8 mouse cellular contexts compared by ENCODE assay signal in the genomic region with DNA sequence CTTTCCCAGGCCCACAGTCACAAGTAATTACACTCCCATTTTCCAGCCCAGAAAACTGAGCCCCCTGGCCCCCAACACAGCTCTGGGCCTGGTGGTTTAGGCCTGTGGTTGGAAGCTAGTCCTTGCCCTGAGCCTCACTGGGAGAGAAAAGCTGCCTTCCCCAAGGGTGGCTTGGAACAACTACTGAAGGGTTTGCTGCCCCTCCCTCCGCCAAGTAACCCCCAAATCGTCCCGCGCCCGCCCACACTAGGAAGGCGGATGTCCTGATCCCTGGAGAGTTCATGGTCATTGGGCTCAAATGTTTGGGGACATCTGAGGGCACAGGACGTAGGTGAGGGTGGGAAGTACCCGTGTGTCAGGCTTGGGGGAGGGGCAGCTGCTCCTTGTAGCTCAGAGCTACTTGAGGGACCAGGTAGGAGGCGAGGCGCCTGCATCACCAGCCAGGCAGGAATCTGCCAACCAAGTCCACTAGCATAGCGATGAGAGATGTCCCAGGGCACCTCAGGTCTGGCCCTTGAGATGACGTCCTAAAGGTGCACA. TPM values are rescaled to one million over a fixed set of nuclear protein-coding genes. Genes with fewer than 3 reads are reported as not detected.
DNase-seq lines count a peak whose midpoint lies in the region; ATAC-seq and TF ChIP-seq lines count a peak whose summit lies in the region.

No protein-coding gene starts in this region.

- H3K36me3 ChIP-seq in MEL (ENCODE audit: control insufficient read depth in 1 of 2, insufficient read depth in 2 of 2, low read length in 2 of 2): peaks cover 0 to 21% of the 10 kb centered on the region in 2 experiments; a peak in 2 of 4 replicates
- peaks cover 44% of the 10 kb centered on the region for H3K36me3 ChIP-seq in forebrain, embryonic 13.5 days (ENCODE audit: poor library complexity, severe bottlenecking)
- peaks cover 21% of the 10 kb centered on the region for H3K36me3 ChIP-seq in intestine, embryonic 16.5 days (ENCODE audit: control insufficient read depth, insufficient read depth, low read length)
- H3K36me3 ChIP-seq in neural tube, embryonic 15.5 days: peaks cover 37% of the 10 kb centered on the region

- no peaks in the 10 kb centered on the region for H3K27me3 ChIP-seq in MEL (ENCODE audit: control insufficient read depth in 1 of 2, insufficient read depth in 2 of 2, low read length in 2 of 2)
- H3K27me3 ChIP-seq in forebrain, embryonic 13.5 days: no peaks in the 10 kb centered on the region
- H3K27me3 ChIP-seq in intestine, embryonic 16.5 days (replicated peaks; ENCODE audit: control insufficient read depth, insufficient read depth, low read length): no peaks in the 10 kb centered on the region
- no peaks in the 10 kb centered on the region for H3K27me3 ChIP-seq in neural tube, embryonic 15.5 days (replicated peaks)

- peak overlapping the region; percentile 51 to 61 for H3K4me3 ChIP-seq in MEL (ENCODE audit: control insufficient read depth in 1 of 2, insufficient read depth in 1 of 2, low read depth in 2 of 2, low read length in 2 of 2)
- H3K4me3 ChIP-seq in forebrain, embryonic 13.5 days: peak overlapping the region; percentile 43
- peak overlapping the region; percentile 50 for H3K4me3 ChIP-seq in intestine, embryonic 16.5 days (ENCODE audit: low read length)
- peak overlapping the region; percentile 60 for H3K4me3 ChIP-seq in lung, adult 2 months (replicated peaks; ENCODE audit: extremely low read depth, low read depth, low read length)
- H3K4me3 ChIP-seq in neural tube, embryonic 15.5 days (replicated peaks): peak overlapping the region; percentile 44

- peak overlapping the region; percentile 74 for H3K9ac ChIP-seq in MEL (ENCODE audit: control insufficient read depth, low read depth, low read length, poor library complexity, severe bottlenecking)
- H3K9ac ChIP-seq in forebrain, embryonic 13.5 days: peak overlapping the region; percentile 62
- H3K9ac ChIP-seq in intestine, embryonic 16.5 days (ENCODE audit: low read depth, low read length): peak overlapping the region; percentile 52
- peak overlapping the region; percentile 52 for H3K9ac ChIP-seq in neural tube, embryonic 15.5 days (replicated peaks)

- peak in 1 of 2 experiments; percentile 42; a peak in 1 of 4 replicates for TF ChIP-seq POLR2A in MEL (IDR thresholded peaks at IDR 0.05; ENCODE audit: control insufficient read depth in 1 of 2, insufficient read depth in 1 of 2, low read depth in 1 of 2, low read length in 2 of 2, poor library complexity in 1 of 2)
- TF ChIP-seq POLR2A in lung, adult 2 months (IDR thresholded peaks at IDR 0.05; ENCODE audit: borderline replicate concordance, extremely low read depth, low read depth, low read length): no peak

- H3K79me2 ChIP-seq in MEL (ENCODE audit: control insufficient read depth, insufficient read depth, low read length, poor library complexity): no peaks in the 10 kb centered on the region; the same call in 1 of the 2 replicates

- no peak; a peak in 1 of 4 replicates for TF ChIP-seq EP300 in MEL (IDR thresholded peaks at IDR 0.05; ENCODE audit: low read depth in 1 of 2, low read length in 2 of 2)

- TF ChIP-seq CTCF in MEL (IDR thresholded peaks at IDR 0.05 in 2 of 3, conservative IDR thresholded peaks at IDR 0.05 in 1 of 3; ENCODE audit: control insufficient read depth in 1 of 3, insufficient read depth in 1 of 3, low read depth in 2 of 3, low read length in 3 of 3, poor library complexity in 1 of 3, severe bottlenecking in 1 of 3): no peak
- TF ChIP-seq CTCF in lung, adult 2 months (IDR thresholded peaks at IDR 0.05; ENCODE audit: insufficient read depth, low read length): no peak

- peak overlapping the region; percentile 68 for H3K4me2 ChIP-seq in forebrain, embryonic 13.5 days
- H3K4me2 ChIP-seq in intestine, embryonic 16.5 days (ENCODE audit: low read depth, low read length): peak overlapping the region; percentile 84
- H3K4me2 ChIP-seq in neural tube, embryonic 15.5 days: peak overlapping the region; percentile 78

- peak overlapping the region; percentile 93 for H3K27ac ChIP-seq in MEL (ENCODE audit: control insufficient read depth, low read depth, low read length)
- H3K27ac ChIP-seq in forebrain, embryonic 13.5 days: peak overlapping the region; percentile 89
- peak overlapping the region; percentile 98 for H3K27ac ChIP-seq in intestine, embryonic 16.5 days (ENCODE audit: low read length)
- peak overlapping the region; percentile 89 for H3K27ac ChIP-seq in neural tube, embryonic 15.5 days (replicated peaks)

- no peak for TF ChIP-seq RAD21 in MEL (IDR thresholded peaks at IDR 0.05; ENCODE audit: low read depth, low read length)

- H3K9me3 ChIP-seq in MEL (replicated peaks; ENCODE audit: insufficient read depth, low read length): no peaks in the 10 kb centered on the region
- no peaks in the 10 kb centered on the region for H3K9me3 ChIP-seq in forebrain, embryonic 13.5 days (replicated peaks)
- H3K9me3 ChIP-seq in intestine, embryonic 16.5 days (ENCODE audit: control insufficient read depth, low read length): no peaks in the 10 kb centered on the region
- H3K9me3 ChIP-seq in neural tube, embryonic 15.5 days (replicated peaks): no peaks in the 10 kb centered on the region

- 5% methylated on average over 12 of the region's 12 CpGs for WGBS in forebrain, embryonic 13.5 days
- 10% methylated on average over 12 of the region's 12 CpGs for WGBS in intestine, embryonic 16.5 days
- 4% methylated on average over 12 of the region's 12 CpGs for WGBS in lung, adult 2 months
- 9% methylated on average over 12 of the region's 12 CpGs for WGBS in neural tube, embryonic 15.5 days

- intact Hi-C loops in gastrocnemius, postnatal 14 days (cut with DNase I; ENCODE audit: low total_unique reads): no loop called here

- peak; percentile 46 for DNase-seq in gastrocnemius, postnatal 14 days
- no peak for DNase-seq in gastrocnemius, postnatal 10 days
- DNase-seq in MEL (ENCODE audit: low read depth, low spot score): no peak
- DNase-seq in lung, adult 2 months: no peak
- DNase-seq in left cerebral cortex, adult 11 months (ENCODE audit: low spot score): no peak

- ATAC-seq in forebrain, embryonic 13.5 days: peak; percentile 6; the same call in 1 of the 2 replicates
- peak; percentile 2; the same call in 1 of the 2 replicates for ATAC-seq in intestine, embryonic 16.5 days
- peak; percentile 36; the same call in 1 of the 2 replicates for ATAC-seq in neural tube, embryonic 15.5 days (ENCODE audit: low FRiP score)

- peaks cover 6 to 34% of the 10 kb centered on the region in 2 experiments; a peak in 3 of 4 replicates for H3K4me1 ChIP-seq in MEL (ENCODE audit: control insufficient read depth in 1 of 2, insufficient read depth in 2 of 2, low read length in 2 of 2)
- H3K4me1 ChIP-seq in forebrain, embryonic 13.5 days: peaks cover 76% of the 10 kb centered on the region
- H3K4me1 ChIP-seq in intestine, embryonic 16.5 days (ENCODE audit: control insufficient read depth, insufficient read depth, low read length): peaks cover 87% of the 10 kb centered on the region
- peaks cover 44% of the 10 kb centered on the region for H3K4me1 ChIP-seq in lung, adult 2 months (ENCODE audit: control insufficient read depth, insufficient read depth, low read length)
- H3K4me1 ChIP-seq in neural tube, embryonic 15.5 days: peaks cover 79% of the 10 kb centered on the region

RNA-seq across cellular contexts. Expression of a gene that starts 6.7 kb away (rescaled TPM):
- 10 to 100 TPM; 41.4 to 41.5 TPM for total RNA-seq in gastrocnemius, postnatal 14 days (2021)
- total RNA-seq in gastrocnemius, postnatal 10 days (2021): 10 to 100 TPM; 84.3 to 88.4 TPM
- 21.2 and 27.2 TPM in 2 replicates for total RNA-seq in MEL (2012; rRNA removed)
- polyA plus RNA-seq in MEL (2012; ENCODE audit: insufficient read depth in 1 of 2, insufficient read length in 2 of 2, low read depth in 1 of 2, low replicate concordance in 2 of 2, missing spikeins in 1 of 2): 10 to 100 TPM in 1 of 2 experiments, not detected in 1; 56.6 TPM
- polyA plus RNA-seq in forebrain, embryonic 13.5 days (2015; fragmentation: Nextera tagmentation; extraction: Ambion mirVana): 274 and 308 TPM in 2 replicates
- 53.2 and 62.6 TPM in 2 replicates for polyA plus RNA-seq in intestine, embryonic 16.5 days (2015; fragmentation: Nextera tagmentation; extraction: Ambion mirVana)
- polyA plus RNA-seq in lung, adult 2 months (2012; rRNA removed): 162 and 200 TPM in 2 replicates
- 284 and 345 TPM in 2 replicates for polyA plus RNA-seq in neural tube, embryonic 15.5 days (2015; fragmentation: Nextera tagmentation; extraction: Ambion mirVana)

RNA-seq across cellular contexts. Expression of a gene that starts 11.0 kb away (rescaled TPM):
- 10 to 100 TPM; 40.3 to 43.6 TPM for total RNA-seq in gastrocnemius, postnatal 14 days (2021)
- 10 to 100 TPM; 34.3 to 62.7 TPM for total RNA-seq in gastrocnemius, postnatal 10 days (2021)
- total RNA-seq in MEL (2012; rRNA removed): 8.1 and 8.3 TPM in 2 replicates
- 10 to 100 TPM in 1 of 2 experiments, not detected in 1; 26.7 TPM for polyA plus RNA-seq in MEL (2012; ENCODE audit: insufficient read depth in 1 of 2, insufficient read length in 2 of 2, low read depth in 1 of 2, low replicate concordance in 2 of 2, missing spikeins in 1 of 2)
- polyA plus RNA-seq in forebrain, embryonic 13.5 days (2015; fragmentation: Nextera tagmentation; extraction: Ambion mirVana): 35.1 and 37.9 TPM in 2 replicates
- polyA plus RNA-seq in intestine, embryonic 16.5 days (2015; fragmentation: Nextera tagmentation; extraction: Ambion mirVana): 8.8 and 10.3 TPM in 2 replicates
- polyA plus RNA-seq in lung, adult 2 months (2012; rRNA removed): 110 and 150 TPM in 2 replicates
- polyA plus RNA-seq in neural tube, embryonic 15.5 days (2015; fragmentation: Nextera tagmentation; extraction: Ambion mirVana): 19.4 and 20.5 TPM in 2 replicates

RNA-seq across cellular contexts. Expression of a gene that starts 13.7 kb away (rescaled TPM):
- 1 to 10 TPM; 3.3 to 4.2 TPM for total RNA-seq in gastrocnemius, postnatal 14 days (2021)
- total RNA-seq in gastrocnemius, postnatal 10 days (2021): 1 to 10 TPM; 3.9 to 5.5 TPM
- total RNA-seq in MEL (2012; rRNA removed): 16.9 and 17.7 TPM in 2 replicates
- 10 to 100 TPM in 1 of 2 experiments, not detected in 1; 11.4 TPM for polyA plus RNA-seq in MEL (2012; ENCODE audit: insufficient read depth in 1 of 2, insufficient read length in 2 of 2, low read depth in 1 of 2, low replicate concordance in 2 of 2, missing spikeins in 1 of 2)
- polyA plus RNA-seq in forebrain, embryonic 13.5 days (2015; fragmentation: Nextera tagmentation; extraction: Ambion mirVana): 12.2 and 12.6 TPM in 2 replicates
- 23.6 TPM in 2 replicates for polyA plus RNA-seq in intestine, embryonic 16.5 days (2015; fragmentation: Nextera tagmentation; extraction: Ambion mirVana)
- polyA plus RNA-seq in lung, adult 2 months (2012; rRNA removed): 11.2 and 14.0 TPM in 2 replicates
- 13.5 and 14.3 TPM in 2 replicates for polyA plus RNA-seq in neural tube, embryonic 15.5 days (2015; fragmentation: Nextera tagmentation; extraction: Ambion mirVana)

RNA-seq across cellular contexts. Expression of a gene that starts 18.5 kb away (rescaled TPM):
- 1 to 10 TPM; 1.6 TPM for total RNA-seq in gastrocnemius, postnatal 14 days (2021)
- 1 to 10 TPM; 2.3 to 3.2 TPM for total RNA-seq in gastrocnemius, postnatal 10 days (2021)
- total RNA-seq in MEL (2012; rRNA removed): 4.8 and 6.8 TPM in 2 replicates
- polyA plus RNA-seq in MEL (2012; ENCODE audit: insufficient read depth in 1 of 2, insufficient read length in 2 of 2, low read depth in 1 of 2, low replicate concordance in 2 of 2, missing spikeins in 1 of 2): 10 to 100 TPM in 1 of 2 experiments, not detected in 1; 19.3 TPM
- 21.2 and 26.8 TPM in 2 replicates for polyA plus RNA-seq in forebrain, embryonic 13.5 days (2015; fragmentation: Nextera tagmentation; extraction: Ambion mirVana)
- polyA plus RNA-seq in intestine, embryonic 16.5 days (2015; fragmentation: Nextera tagmentation; extraction: Ambion mirVana): 5.1 TPM in 2 replicates
- 29.9 and 31.5 TPM in 2 replicates for polyA plus RNA-seq in lung, adult 2 months (2012; rRNA removed)
- 91.9 and 93.0 TPM in 2 replicates for polyA plus RNA-seq in neural tube, embryonic 15.5 days (2015; fragmentation: Nextera tagmentation; extraction: Ambion mirVana)

RNA-seq across cellular contexts. Expression of a gene that starts 20.2 kb away (rescaled TPM):
- total RNA-seq in gastrocnemius, postnatal 14 days (2021): under 1 TPM; 0.58 to 0.98 TPM
- total RNA-seq in gastrocnemius, postnatal 10 days (2021): 1 to 10 TPM; 1.1 to 1.9 TPM
- total RNA-seq in MEL (2012; rRNA removed): 0.12 TPM in 1 of 2 replicates, not detected in the other
- polyA plus RNA-seq in MEL (2012; ENCODE audit: insufficient read depth in 1 of 2, insufficient read length in 2 of 2, low read depth in 1 of 2, low replicate concordance in 2 of 2, missing spikeins in 1 of 2): 1 to 10 TPM in 1 of 2 experiments, not detected in 1; 2.8 TPM
- polyA plus RNA-seq in forebrain, embryonic 13.5 days (2015; fragmentation: Nextera tagmentation; extraction: Ambion mirVana): 17.7 and 19.5 TPM in 2 replicates
- 7.4 and 8.1 TPM in 2 replicates for polyA plus RNA-seq in intestine, embryonic 16.5 days (2015; fragmentation: Nextera tagmentation; extraction: Ambion mirVana)
- 3.6 and 4.7 TPM in 2 replicates for polyA plus RNA-seq in lung, adult 2 months (2012; rRNA removed)
- 25.9 and 31.2 TPM in 2 replicates for polyA plus RNA-seq in neural tube, embryonic 15.5 days (2015; fragmentation: Nextera tagmentation; extraction: Ambion mirVana)
